Mouse (Mus musculus) brain, embryonic 14.5 days (tissue): Measurements from ENCODE around the gene Rsad1.

Source experiments
- CTCF ChIP-seq: fragments of 200-500 bp; IDR thresholded peaks from 2 replicates; pipeline ENCODE4 v1.5.1; 2012; ENCODE audit warnings: inconsistent platforms, mild to moderate bottlenecking, moderate library complexity, borderline replicate concordance; ENCODE audit not compliant: insufficient read depth, insufficient read length; ENCODE audit errors: extremely low read depth
- POLR2A ChIP-seq: fragments of 200-500 bp; IDR thresholded peaks from 2 replicates; pipeline ENCODE4 v1.6.1; 2012; ENCODE audit warnings: mild to moderate bottlenecking, inconsistent platforms, borderline replicate concordance; ENCODE audit not compliant: poor library complexity, insufficient read depth, insufficient read length, severe bottlenecking; ENCODE audit errors: extremely low read depth

DNA sequence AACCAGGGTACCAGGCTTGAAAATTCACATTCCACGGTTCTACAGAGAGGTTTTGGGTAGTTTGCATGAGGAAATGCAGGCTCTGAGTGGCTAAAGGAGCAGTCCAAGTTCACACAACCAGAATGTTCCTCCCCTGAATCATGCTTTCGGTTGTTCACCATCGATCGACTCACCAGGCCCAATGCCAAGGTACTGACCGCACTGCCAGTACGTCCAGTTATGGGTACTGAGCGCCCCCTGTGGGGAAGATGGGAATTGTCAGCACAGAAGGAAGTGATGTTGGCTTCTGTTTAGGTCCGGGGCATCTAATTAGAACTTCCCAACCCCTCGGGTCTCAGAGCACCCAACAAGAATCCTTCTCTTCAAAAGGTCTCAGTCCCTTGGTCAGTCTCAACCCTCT lies 5.1 kb downstream of the Rsad1 start:
- peak; percentile 78 for TF ChIP-seq CTCF
- no peak for TF ChIP-seq POLR2A
